20 mouse cellular contexts compared by ENCODE assay signal in the genomic region with DNA sequence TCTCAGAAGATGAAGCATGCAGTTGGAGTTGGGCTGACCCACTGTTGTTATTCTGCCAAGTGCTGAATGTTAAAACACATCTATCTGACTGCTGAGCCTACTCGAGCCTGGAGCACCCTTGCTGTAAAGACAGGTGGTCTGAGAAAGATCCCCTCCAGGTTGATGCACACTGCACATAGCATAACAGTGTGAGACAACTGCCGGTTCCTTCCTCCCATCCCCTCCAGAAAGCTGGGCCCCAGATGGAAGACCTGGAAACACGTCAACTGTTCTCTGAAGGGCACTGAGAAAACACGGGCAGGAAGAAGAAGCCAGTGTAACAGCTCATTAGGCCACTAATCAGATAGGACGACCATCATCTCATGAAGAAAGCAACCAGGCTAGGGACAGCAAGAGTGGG. TPM values are rescaled to one million over a fixed set of nuclear protein-coding genes. Genes with fewer than 3 reads are reported as not detected.
A peak's percentile ranks its signal among the peaks of the same experiment; 100 is the strongest.
DNase-seq lines count a peak whose midpoint lies in the region; ATAC-seq and TF ChIP-seq lines count a peak whose summit lies in the region.
"Had no signal": no experiment of that assay in that cellular context is flagged by ENCODE, and none has a peak within 500 bp of the region (broad histone marks: within the 10 kb centered on the region; RNA-seq: fewer than 3 reads in every experiment).

No protein-coding gene starts in this region.

- H3K27ac ChIP-seq in gastrocnemius, adult 2 months, result peak overlapping the region; percentile 16; the same call in 1 of the 2 replicates
- peak overlapping the region; percentile 2; the same call in 1 of the 2 replicates for H3K27ac ChIP-seq in layer of hippocampus, adult 2 months
- peak overlapping the region; percentile 64 for H3K27ac ChIP-seq in cerebellum, adult 2 months (ENCODE audit: insufficient read depth, low read length)
- H3K27ac ChIP-seq: embryonic facial prominence, embryonic 10.5 days; liver, embryonic 14.5 days; midbrain, embryonic 12.5 days; stomach, embryonic 15.5 days had no signal

- no peak for TF ChIP-seq POLR2A in cerebellum, adult 2 months (IDR thresholded peaks at IDR 0.05; ENCODE audit: borderline replicate concordance, insufficient read depth, low read length)

- peaks cover 11% of the 10 kb centered on the region for H3K4me1 ChIP-seq in cerebellum, adult 2 months (ENCODE audit: control insufficient read depth, insufficient read depth, low read length)
- H3K4me1 ChIP-seq: embryonic facial prominence, embryonic 10.5 days; midbrain, embryonic 12.5 days; stomach, embryonic 15.5 days had no signal

- H3K4me3 ChIP-seq in gastrocnemius, adult 2 months, result no peak overlapping the region
- H3K4me3 ChIP-seq in layer of hippocampus, adult 2 months, result no peak overlapping the region
- no peak overlapping the region for H3K4me3 ChIP-seq in cerebellum, adult 2 months (replicated peaks; ENCODE audit: insufficient read depth, low read depth, low read length)
- H3K4me3 ChIP-seq: embryonic facial prominence, embryonic 10.5 days; midbrain, embryonic 12.5 days; stomach, embryonic 15.5 days had no signal

- ATAC-seq in megakaryocyte-erythroid progenitor cell, adult 5-6 weeks (replicated peaks; ENCODE audit: low FRiP score, low TSS enrichment, poor library complexity, severe bottlenecking), result peak; percentile 63
- ATAC-seq: intestine, embryonic 16.5 days had no signal

- DNase-seq in gastrocnemius, adult 2 months, result no peak
- DNase-seq in gastrocnemius, postnatal 14 days, result no peak
- DNase-seq in layer of hippocampus, adult 2 months (ENCODE audit: low spot score in 2 of 2), result no peak
- DNase-seq in layer of hippocampus, adult 18-20 months (ENCODE audit: low spot score in 2 of 2), result no peak
- peak; percentile 65 to 72 for DNase-seq in cerebellum, adult 2 months
- DNase-seq in spleen, postnatal 10 days (ENCODE audit: low spot score in 2 of 2), result no peak
- DNase-seq: adrenal gland, postnatal 10 days; B cell, adult 2 months; kidney, postnatal 14 days; lung, postnatal 10 days; right cerebral cortex, postnatal 4 days had no signal

- no peak for TF ChIP-seq CTCF in gastrocnemius, adult 2 months (IDR thresholded peaks at IDR 0.05)
- TF ChIP-seq CTCF in layer of hippocampus, adult 2 months (conservative IDR thresholded peaks at IDR 0.05), result no peak
- no peak for TF ChIP-seq CTCF in cerebellum, adult 2 months (IDR thresholded peaks at IDR 0.05; ENCODE audit: borderline replicate concordance, insufficient read depth, low read depth, low read length)

- intact Hi-C loops in gastrocnemius, adult 2 months (cut with DNase I), result no loop called here
- intact Hi-C loops in gastrocnemius, postnatal 14 days (cut with DNase I; ENCODE audit: low total_unique reads), result no loop called here

- 5% methylated on average over 5 of the region's 5 CpGs for WGBS in cerebellum, adult 2 months

- H3K27me3 ChIP-seq in cerebellum, adult 2 months (ENCODE audit: control insufficient read depth, insufficient read depth, low read length), result no peaks in the 10 kb centered on the region
- H3K27me3 ChIP-seq: midbrain, embryonic 12.5 days; stomach, embryonic 15.5 days had no signal

RNA-seq across cellular contexts. Expression of a gene that starts 48.3 kb away (rescaled TPM):
- not detected for total RNA-seq in gastrocnemius, adult 2 months (2021)
- total RNA-seq in gastrocnemius, postnatal 14 days (2021), result under 1 TPM in 1 of 2 experiments, not detected in 1; 0.31 TPM
- 1 to 10 TPM in 1 of 2 experiments, not detected in 1; 1.4 TPM for total RNA-seq in layer of hippocampus, adult 2 months (2021)
- under 1 TPM in 1 of 2 experiments, not detected in 1; 0.47 TPM for total RNA-seq in layer of hippocampus, adult 18-20 months (2021)
- 1.1 and 1.4 TPM in 2 replicates for polyA plus RNA-seq in cerebellum, adult 2 months (2012; rRNA removed)
- total RNA-seq in megakaryocyte-erythroid progenitor cell, adult 5-6 weeks (2014; fragmentation: Nextera tagmentation), result not detected in 2 replicates
- not detected in 2 replicates for total RNA-seq in megakaryocyte-erythroid progenitor cell, adult 5-6 weeks (2017)
- total RNA-seq: gastrocnemius, adult 8-10 months; hematopoietic stem cell, adult 5-6 weeks had no signal

RNA-seq across cellular contexts. Expression of a gene that starts 53.0 kb away (rescaled TPM):
- not detected for total RNA-seq in gastrocnemius, adult 2 months (2021)
- not detected for total RNA-seq in gastrocnemius, postnatal 14 days (2021)
- not detected for total RNA-seq in layer of hippocampus, adult 2 months (2021)
- not detected for total RNA-seq in layer of hippocampus, adult 18-20 months (2021)
- 0.07 and 0.10 TPM in 2 replicates for polyA plus RNA-seq in cerebellum, adult 2 months (2012; rRNA removed)
- not detected in 2 replicates for total RNA-seq in megakaryocyte-erythroid progenitor cell, adult 5-6 weeks (2014; fragmentation: Nextera tagmentation)
- not detected in 2 replicates for total RNA-seq in megakaryocyte-erythroid progenitor cell, adult 5-6 weeks (2017)
- total RNA-seq: adrenal gland, postnatal 10 days; hematopoietic stem cell, adult 5-6 weeks; layer of hippocampus, postnatal 25 days had no signal
- polyA plus RNA-seq: intestine, embryonic 16.5 days; liver, embryonic 14.5 days had no signal

Comparison
In these comparisons a context has a peak if more than half of its experiments do, and no peak if none do; other contexts are left out.
1. DNase-seq: peak in cerebellum, adult 2 months (2 of 2); none in gastrocnemius, adult 2 months (single experiment), gastrocnemius, postnatal 14 days (single experiment), layer of hippocampus, adult 2 months (0 of 2), layer of hippocampus, adult 18-20 months (0 of 2) and spleen, postnatal 10 days (0 of 2).
2. H3K27ac ChIP-seq: peak in every context shown above with its lines; median percentile 64 in cerebellum, adult 2 months; 16 in gastrocnemius, adult 2 months; 2 in layer of hippocampus, adult 2 months.